Mouse (Mus musculus): ENCODE results near the gene Gm28043. TPM values are rescaled to one million over a fixed set of nuclear protein-coding genes. Genes with fewer than 3 reads are reported as not detected.
A peak's percentile ranks its signal among the peaks of the same experiment; 100 is the strongest.

The Gm28043 gene
- total and polyA plus RNA-seq, 3 experiments, result 0.39 to 1.1 (median 1.0) TPM

DNA sequence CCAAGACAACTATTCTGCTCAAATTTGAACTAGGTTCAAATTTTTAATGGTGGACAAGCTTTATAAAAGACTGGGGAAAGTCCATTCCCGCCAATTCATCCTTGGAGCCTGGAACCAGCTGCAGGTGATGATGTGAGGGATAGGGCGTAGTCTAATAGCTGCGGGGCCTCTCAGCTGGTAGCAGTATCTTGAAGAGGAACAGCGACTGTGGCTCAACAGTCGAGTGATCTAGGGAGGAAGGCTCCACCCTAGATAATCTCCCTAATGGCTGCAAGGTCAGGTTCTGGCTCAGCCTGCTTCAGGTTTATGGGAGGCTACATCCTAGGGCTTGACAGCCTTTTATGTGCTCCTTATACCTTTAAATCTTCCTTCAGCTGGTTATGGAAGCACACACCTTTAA lies 14.9 kb downstream of the Gm28043 start:
- TF ChIP-seq EP300 (IDR thresholded peaks at IDR 0.05; ENCODE audit: insufficient read depth, low read depth, low read length), result no peak
- no peak for TF ChIP-seq CTCF (IDR thresholded peaks at IDR 0.05)
- no peak for TF ChIP-seq POLR2A (IDR thresholded peaks at IDR 0.05; ENCODE audit: insufficient read depth, low read depth, low read length)
- intact Hi-C loops (cut with DNase I), result no loop called here
- Histone ChIP-seq H3K27ac (no peak overlapping the region), H3K79me2 (replicated peaks; ENCODE audit: control insufficient read depth, insufficient read depth, low read length) (no peaks in the 10 kb centered on the region), H3K36me3 (ENCODE audit: control insufficient read depth, insufficient read depth, low read length) (no peaks in the 10 kb centered on the region), H3K9ac (ENCODE audit: low read depth, low read length) (no peak overlapping the region), H3K27me3 (ENCODE audit: control insufficient read depth, insufficient read depth, low read length) (no peaks in the 10 kb centered on the region), H3K4me3 (no peak overlapping the region), H3K4me1 (ENCODE audit: control insufficient read depth, insufficient read depth, low read length) (no peaks in the 10 kb centered on the region)
- WGBS, result 52% methylated on average over 5 of the region's 5 CpGs
- no peak for DNase-seq

GRCm38 (mm10) chr17:29632312-29632711 lies 17.6 kb downstream of the Gm28043 start:
- Histone ChIP-seq H3K27ac (no peak overlapping the region), H3K27me3 (ENCODE audit: control insufficient read depth, insufficient read depth, low read length) (no peaks in the 10 kb centered on the region), H3K4me3 (no peak overlapping the region), H3K9ac (ENCODE audit: low read depth, low read length) (no peak overlapping the region), H3K79me2 (replicated peaks; ENCODE audit: control insufficient read depth, insufficient read depth, low read length) (no peaks in the 10 kb centered on the region), H3K4me1 (ENCODE audit: control insufficient read depth, insufficient read depth, low read length) (peaks cover 3% of the 10 kb centered on the region), H3K36me3 (ENCODE audit: control insufficient read depth, insufficient read depth, low read length) (no peaks in the 10 kb centered on the region)
- no peak for DNase-seq
- intact Hi-C loops (cut with DNase I), result no loop called here
- TF ChIP-seq POLR2A (IDR thresholded peaks at IDR 0.05; ENCODE audit: insufficient read depth, low read depth, low read length) (no peak), CTCF (IDR thresholded peaks at IDR 0.05) (no peak), EP300 (IDR thresholded peaks at IDR 0.05; ENCODE audit: insufficient read depth, low read depth, low read length) (no peak)
- 93% methylated on average over 11 of the region's 11 CpGs for WGBS

DNA sequence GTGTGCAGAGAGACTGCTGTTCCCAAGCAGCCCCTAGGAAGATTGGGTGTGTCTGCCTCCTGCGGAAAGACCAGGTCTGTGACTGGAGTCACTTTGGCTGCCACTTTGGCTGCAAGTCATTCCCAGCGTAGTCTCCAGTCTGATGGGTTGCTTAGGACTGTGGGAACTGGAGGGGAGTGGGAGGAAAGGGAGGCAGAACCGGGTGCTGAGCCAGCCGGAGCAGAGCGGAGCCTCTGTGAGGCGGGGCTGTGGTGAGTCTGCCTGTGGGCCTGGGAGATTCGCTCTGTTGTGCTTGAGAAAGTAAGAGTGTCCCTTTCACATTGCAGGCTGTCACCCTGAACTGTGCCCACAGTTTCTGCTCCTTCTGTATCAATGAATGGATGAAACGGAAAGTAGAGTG lies 20.8 kb downstream of the Gm28043 start:
- no peak overlapping the region for H3K9ac ChIP-seq (ENCODE audit: low read depth, low read length)

GRCm38 (mm10) chr17:29636118-29636517 lies 21.4 kb downstream of the Gm28043 start:
- H3K4me3 ChIP-seq, result no peak overlapping the region
- H3K9ac ChIP-seq (ENCODE audit: low read depth, low read length), result no peak overlapping the region
- no peaks in the 10 kb centered on the region for H3K36me3 ChIP-seq (ENCODE audit: control insufficient read depth, insufficient read depth, low read length)
- peaks cover 5% of the 10 kb centered on the region for H3K4me1 ChIP-seq (ENCODE audit: control insufficient read depth, insufficient read depth, low read length)
- no peak overlapping the region for H3K27ac ChIP-seq
- intact Hi-C loops (cut with DNase I), result loop anchor here (2.0 kb wide), 1 partner anchor 247 kb away; no protein-coding TSS in a partner anchor
- WGBS, result 70% methylated on average over 5 of the region's 5 CpGs
- no peak for TF ChIP-seq POLR2A (IDR thresholded peaks at IDR 0.05; ENCODE audit: insufficient read depth, low read depth, low read length)
- no peak for TF ChIP-seq EP300 (IDR thresholded peaks at IDR 0.05; ENCODE audit: insufficient read depth, low read depth, low read length)
- peak; percentile 69 for TF ChIP-seq CTCF (IDR thresholded peaks at IDR 0.05)
- no peaks in the 10 kb centered on the region for H3K27me3 ChIP-seq (ENCODE audit: control insufficient read depth, insufficient read depth, low read length)
- no peaks in the 10 kb centered on the region for H3K79me2 ChIP-seq (replicated peaks; ENCODE audit: control insufficient read depth, insufficient read depth, low read length)
- DNase-seq, result no peak

More for the DNA sequence above, 20.8 kb downstream of the Gm28043 start:
- 85% methylated on average over 8 of the region's 8 CpGs for WGBS
- DNase-seq, result no peak
- no peak overlapping the region for H3K27ac ChIP-seq
- intact Hi-C loops (cut with DNase I), result no loop called here
- H3K4me3 ChIP-seq, result no peak overlapping the region
- H3K27me3 ChIP-seq (ENCODE audit: control insufficient read depth, insufficient read depth, low read length), result no peaks in the 10 kb centered on the region
- H3K36me3 ChIP-seq (ENCODE audit: control insufficient read depth, insufficient read depth, low read length), result no peaks in the 10 kb centered on the region
- no peak for TF ChIP-seq CTCF (IDR thresholded peaks at IDR 0.05)
- TF ChIP-seq POLR2A (IDR thresholded peaks at IDR 0.05; ENCODE audit: insufficient read depth, low read depth, low read length), result no peak
- no peak for TF ChIP-seq EP300 (IDR thresholded peaks at IDR 0.05; ENCODE audit: insufficient read depth, low read depth, low read length)
- peaks cover 5% of the 10 kb centered on the region for H3K4me1 ChIP-seq (ENCODE audit: control insufficient read depth, insufficient read depth, low read length)
- no peaks in the 10 kb centered on the region for H3K79me2 ChIP-seq (replicated peaks; ENCODE audit: control insufficient read depth, insufficient read depth, low read length)

- H3K36me3 ChIP-seq (ENCODE audit: control insufficient read depth, insufficient read depth, low read length), result no peaks in the 10 kb centered on the region
- whole genome bisulfite sequencing, result 46% methylated on average over 4 of the region's 4 CpGs
- TF ChIP-seq EP300 (IDR thresholded peaks at IDR 0.05; ENCODE audit: insufficient read depth, low read depth, low read length) (no peak), CTCF (IDR thresholded peaks at IDR 0.05) (no peak)
- H3K79me2 ChIP-seq (replicated peaks; ENCODE audit: control insufficient read depth, insufficient read depth, low read length), result no peaks in the 10 kb centered on the region
- no peak overlapping the region for H3K4me3 ChIP-seq
- H3K4me1 ChIP-seq (ENCODE audit: control insufficient read depth, insufficient read depth, low read length), result peaks cover 5% of the 10 kb centered on the region
- H3K9ac ChIP-seq (ENCODE audit: low read depth, low read length), result no peak overlapping the region
- H3K27me3 ChIP-seq (ENCODE audit: control insufficient read depth, insufficient read depth, low read length), result no peaks in the 10 kb centered on the region
- peak in 1 of 2 experiments; percentile 50 for DNase-seq
- H3K27ac ChIP-seq, result no peak overlapping the region
- intact Hi-C loops (cut with DNase I), result loop anchor here (2.0 kb wide), 1 partner anchor 245 kb away; no protein-coding TSS in a partner anchor
Observed at GRCm38 (mm10) chr17:29637377-29637776, 22.7 kb downstream of the Gm28043 start.

- DNase-seq, result peak in 1 of 2 experiments; percentile 40
- H3K4me3 ChIP-seq, result no peak overlapping the region
- H3K36me3 ChIP-seq (ENCODE audit: control insufficient read depth, insufficient read depth, low read length), result no peaks in the 10 kb centered on the region
- no peak overlapping the region for H3K27ac ChIP-seq
- WGBS, result 35% methylated on average over 8 of the region's 8 CpGs
- H3K79me2 ChIP-seq (replicated peaks; ENCODE audit: control insufficient read depth, insufficient read depth, low read length), result no peaks in the 10 kb centered on the region
- no peak for TF ChIP-seq CTCF (IDR thresholded peaks at IDR 0.05)
- no peak for TF ChIP-seq POLR2A (IDR thresholded peaks at IDR 0.05; ENCODE audit: insufficient read depth, low read depth, low read length)
- TF ChIP-seq EP300 (IDR thresholded peaks at IDR 0.05; ENCODE audit: insufficient read depth, low read depth, low read length), result no peak
- peaks cover 5% of the 10 kb centered on the region for H3K4me1 ChIP-seq (ENCODE audit: control insufficient read depth, insufficient read depth, low read length)
- intact Hi-C loops (cut with DNase I), result loop anchor here (2.0 kb wide), 1 partner anchor 245 kb away; no protein-coding TSS in a partner anchor
- no peaks in the 10 kb centered on the region for H3K27me3 ChIP-seq (ENCODE audit: control insufficient read depth, insufficient read depth, low read length)
- no peak overlapping the region for H3K9ac ChIP-seq (ENCODE audit: low read depth, low read length)
Observed at GRCm38 (mm10) chr17:29637895-29638294, 23.2 kb downstream of the Gm28043 start.
